Mouse (Mus musculus) mesoderm, embryonic 11.5 days (tissue): ENCODE data around the gene Ppcdc.

Experiments
- DNase-seq: peaks from one replicate; pipeline ENCODE4 v3.0.0-alpha.2; 2012; ENCODE audit warnings: low read depth, low spot score

Gene Ppcdc

GRCm38 (mm10) chr9:57439522-57440295 lies at the start of gene Ppcdc:
TSS of gene Ppcdc (minus strand) at chr9:57440124.
- DNase-seq: peak; percentile 96

- no peak for DNase-seq
Observed at GRCm38 (mm10) chr9:57487807-57488206, 47.9 kb upstream of the Ppcdc start.

- DNase-seq: peak; percentile 86
Observed at GRCm38 (mm10) chr9:57485774-57486173, 45.9 kb upstream of the Ppcdc start.

- DNase-seq: no peak
Observed at GRCm38 (mm10) chr9:57468914-57469313, 29.0 kb upstream of the Ppcdc start.

- peak; percentile 95 for DNase-seq
Observed at GRCm38 (mm10) chr9:57467896-57468549, 28.1 kb upstream of the Ppcdc start, which contains the start of gene Scamp5. TSS of gene Scamp5 (minus strand) at chr9:57468060.

- peak; percentile 44 for DNase-seq
Observed at GRCm38 (mm10) chr9:57467271-57467771, 27.4 kb upstream of the Ppcdc start.

GRCm38 (mm10) chr9:57466101-57466500 lies 26.2 kb upstream of the Ppcdc start:
- no peak for DNase-seq

GRCm38 (mm10) chr9:57462866-57463265 lies 22.9 kb upstream of the Ppcdc start:
- no peak for DNase-seq

- peak; percentile 7 for DNase-seq
Observed at GRCm38 (mm10) chr9:57459707-57460106, 19.8 kb upstream of the Ppcdc start.

- no peak for DNase-seq
Observed at GRCm38 (mm10) chr9:57453516-57453915, 13.6 kb upstream of the Ppcdc start.

- DNase-seq: no peak
Observed at GRCm38 (mm10) chr9:57452624-57453462, 12.9 kb upstream of the Ppcdc start.

- no peak for DNase-seq
Observed at GRCm38 (mm10) chr9:57449715-57450114, 9.8 kb upstream of the Ppcdc start.

GRCm38 (mm10) chr9:57440620-57441019 lies 696 bp upstream of the Ppcdc start:
- no peak for DNase-seq

GRCm38 (mm10) chr9:57439083-57439482 lies 841 bp downstream of the Ppcdc start:
- DNase-seq: no peak

- DNase-seq: no peak
Observed at GRCm38 (mm10) chr9:57437896-57438614, 1.9 kb downstream of the Ppcdc start.

GRCm38 (mm10) chr9:57436166-57436565 lies 3.8 kb downstream of the Ppcdc start:
- DNase-seq: no peak

- no peak for DNase-seq
Observed at GRCm38 (mm10) chr9:57434405-57435165, 5.3 kb downstream of the Ppcdc start.

GRCm38 (mm10) chr9:57433097-57434032 lies 6.6 kb downstream of the Ppcdc start:
- DNase-seq: peak; percentile 83

GRCm38 (mm10) chr9:57432480-57432879 lies 7.4 kb downstream of the Ppcdc start:
- no peak for DNase-seq
